Mouse (Mus musculus) liver, embryonic 11.5 days (tissue): ENCODE measurements around the gene 4933415A04Rik. TPM values are rescaled to one million over a fixed set of nuclear protein-coding genes. Genes with fewer than 3 reads are reported as not detected.
A peak's percentile ranks its signal among the peaks of the same experiment; 100 is the strongest.

ENCODE experiments used
- ATAC-seq: fragments of 200-750 bp; cut with Nextera tagmentation; replicated peaks from 2 replicates; pipeline ENCODE4 v1.8.0; 2017; ENCODE audit warnings: moderate number of reproducible peaks, mild to moderate bottlenecking, moderate TSS enrichment, moderate library complexity; ENCODE audit not compliant: low FRiP score
- DNase-seq: peaks from one replicate; pipeline ENCODE4 v3.0.0-alpha.2; 2017; ENCODE audit warnings: low spot score
- H3K27ac ChIP-seq: fragments of 300-500 bp; sonication (generic); 2 replicates; pipeline ENCODE4 v1.5.1; 2014; ENCODE audit warnings: mild to moderate bottlenecking, low read depth, low read length, control low read depth
- H3K27me3 ChIP-seq: fragments of 300-500 bp; sonication (generic); replicated peaks from 2 replicates; pipeline ENCODE4 v1.6.1; 2014; ENCODE audit warnings: low read length, mixed read lengths; ENCODE audit not compliant: control insufficient read depth, insufficient read depth
- H3K36me3 ChIP-seq: fragments of 300-500 bp; sonication (generic); 2 replicates; pipeline ENCODE4 v1.6.1; 2014; ENCODE audit warnings: mild to moderate bottlenecking, low read length, moderate library complexity, mixed read lengths; ENCODE audit not compliant: control insufficient read depth, insufficient read depth
- H3K4me1 ChIP-seq: fragments of 300-500 bp; sonication (generic); replicated peaks from 2 replicates; pipeline ENCODE4 v1.6.1; 2014; ENCODE audit warnings: low read length, mixed read lengths; ENCODE audit not compliant: control insufficient read depth, insufficient read depth
- H3K4me2 ChIP-seq: fragments of 300-500 bp; sonication (generic); 2 replicates; pipeline ENCODE4 v1.6.1; 2014; ENCODE audit warnings: mild to moderate bottlenecking, control low read depth, moderate library complexity
- H3K4me3 ChIP-seq: fragments of 300-500 bp; sonication (generic); 2 replicates; pipeline ENCODE4 v1.5.1; 2014; ENCODE audit warnings: low read depth, low read length, control low read depth
- H3K9ac ChIP-seq: fragments of 300-500 bp; sonication (generic); 2 replicates; pipeline ENCODE4 v1.6.1; 2014; ENCODE audit warnings: low read depth, low read length, control low read depth
- H3K9me3 ChIP-seq: fragments of 300-500 bp; sonication (generic); 2 replicates; pipeline ENCODE4 v1.6.1; 2016; ENCODE audit warnings: low read length, inconsistent platforms, mixed read lengths; ENCODE audit not compliant: control insufficient read depth
- WGBS: fragments of 180-500 bp; shearing (Covaris S2); extraction: QIAGEN DNeasy Blood & Tissue Kit; methylation state at CpG from one replicate; pipeline ENCODE4 v1.1.7; 2014; 5-methylcytosine and 5-hydroxymethylcytosine counted together
- polyA plus RNA-seq: library from polyadenylated mRNA; unstranded; fragments of >200 nt; fragmentation: Nextera tagmentation; extraction: Ambion mirVana; gene quantifications from 2 replicates; pipeline ENCODE4 v1.2.1, GENCODE M21; 2014

4933415A04Rik gene
- polyA plus RNA-seq: 2.1 and 2.7 TPM in 2 replicates

DNA sequence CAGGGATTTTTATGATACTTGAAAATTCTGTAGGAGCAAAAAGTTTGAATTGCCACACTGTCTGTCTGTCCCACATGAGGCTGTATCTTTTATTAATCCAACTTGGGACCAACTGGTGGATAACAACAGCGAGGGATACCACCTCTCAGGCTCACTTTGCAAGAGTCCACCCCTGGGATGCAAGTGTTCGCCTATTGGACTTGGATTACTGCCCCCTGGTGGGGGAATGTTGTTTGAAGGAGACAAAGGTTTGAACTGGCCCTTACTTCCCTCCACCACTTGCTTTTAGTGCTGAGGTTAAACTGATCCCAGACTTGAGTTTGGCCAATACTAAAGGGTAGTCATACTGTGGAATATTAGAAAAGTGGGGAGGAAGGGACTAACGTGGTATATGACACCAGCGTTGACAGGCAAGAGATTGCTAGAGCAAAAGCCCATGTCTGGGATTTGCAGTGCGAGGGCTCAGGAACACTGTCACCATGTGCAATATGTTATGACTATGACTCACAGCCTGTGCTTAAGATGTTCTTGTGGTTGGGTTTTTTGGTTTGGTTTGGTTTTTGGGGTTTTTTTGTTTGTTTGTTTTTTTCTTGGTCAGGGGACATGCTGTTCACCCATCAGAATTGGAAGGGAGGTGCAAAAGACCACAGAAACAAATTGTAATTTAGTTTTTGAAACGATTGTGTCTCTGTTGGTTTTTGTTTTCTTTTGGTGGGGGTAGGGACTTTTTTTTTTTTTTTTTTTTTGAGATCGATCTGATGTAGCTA is at the start of gene 4933415A04Rik:
4933415A04Rik (plus strand) TSS at position 717 of the 767 bp plus-strand sequence.
- ATAC-seq: no peak
- Histone ChIP-seq H3K36me3 (peaks cover 8% of the 10 kb centered on the region), H3K27ac (no peak within 1 kb of the TSS), H3K27me3 (no peaks in the 10 kb centered on the region), H3K9ac (no peak within 1 kb of the TSS), H3K4me3 (no peak within 1 kb of the TSS), H3K4me2 (no peak within 1 kb of the TSS), H3K4me1 (no peaks in the 10 kb centered on the region), H3K9me3 (no peaks in the 10 kb centered on the region)
- WGBS: 64% methylated on average over 7 of the region's 7 CpGs
- peak; percentile 62 for DNase-seq

DNA sequence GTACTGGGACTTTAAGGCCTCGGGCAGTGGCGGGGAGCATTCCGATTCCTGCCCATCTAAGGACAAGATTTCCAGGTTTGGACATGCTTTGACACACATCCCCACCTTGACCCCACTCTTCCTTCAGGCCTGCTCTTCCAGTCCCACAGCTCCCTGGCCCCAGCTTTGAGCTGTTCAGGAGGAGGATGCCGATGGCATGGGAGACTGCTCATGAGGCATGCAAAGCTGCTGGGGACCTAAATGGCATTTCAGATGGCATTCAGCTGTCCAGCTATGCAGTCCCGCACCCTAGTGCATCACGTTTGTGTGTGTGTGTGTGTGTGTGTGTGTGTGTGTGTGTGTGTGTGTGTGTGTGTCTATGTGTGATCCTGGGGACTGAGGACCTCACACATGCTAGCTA is 49.8 kb upstream of the 4933415A04Rik start:
- Histone ChIP-seq H3K36me3 (peaks cover 4% of the 10 kb centered on the region; the same call in 1 of the 2 replicates), H3K9ac (no peak overlapping the region), H3K9me3 (no peaks in the 10 kb centered on the region), H3K27ac (no peak overlapping the region), H3K4me1 (peaks cover 6% of the 10 kb centered on the region), H3K4me2 (no peak overlapping the region), H3K4me3 (no peak overlapping the region), H3K27me3 (no peaks in the 10 kb centered on the region)
- ATAC-seq (no peak), DNase-seq (no peak)
- WGBS: 78% methylated on average over 6 of the region's 6 CpGs

DNA sequence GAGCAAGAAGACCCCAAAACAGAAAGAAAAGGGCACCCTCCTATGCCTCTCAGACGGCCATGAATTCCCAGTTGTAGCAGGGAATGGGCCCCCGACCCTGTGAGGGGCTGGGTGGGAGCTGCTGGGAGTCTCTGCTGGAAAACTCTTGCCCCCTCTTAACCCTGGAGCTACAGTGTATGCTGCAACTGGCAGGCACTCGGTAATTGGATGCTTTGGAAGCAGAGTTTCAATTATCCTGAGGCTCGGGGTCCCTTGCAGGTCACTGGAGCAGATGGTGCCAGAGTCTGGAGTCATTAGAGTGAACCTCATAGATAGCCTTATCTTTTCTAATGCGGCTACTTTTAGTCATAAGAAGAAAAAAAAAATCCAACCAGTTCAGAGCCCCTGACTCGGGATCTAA is 47.0 kb upstream of the 4933415A04Rik start:
- no peaks in the 10 kb centered on the region for H3K9me3 ChIP-seq
- 39% methylated on average over 6 of the region's 6 CpGs for WGBS
- H3K36me3 ChIP-seq: no peaks in the 10 kb centered on the region; the same call in 1 of the 2 replicates
- DNase-seq (no peak), ATAC-seq (no peak; the same call in 1 of the 2 replicates)
- no peak overlapping the region for H3K4me3 ChIP-seq
- H3K27ac ChIP-seq: no peak overlapping the region
- no peak overlapping the region for H3K4me2 ChIP-seq
- no peaks in the 10 kb centered on the region for H3K27me3 ChIP-seq
- H3K4me1 ChIP-seq: peaks cover 22% of the 10 kb centered on the region
- no peak overlapping the region for H3K9ac ChIP-seq

DNA sequence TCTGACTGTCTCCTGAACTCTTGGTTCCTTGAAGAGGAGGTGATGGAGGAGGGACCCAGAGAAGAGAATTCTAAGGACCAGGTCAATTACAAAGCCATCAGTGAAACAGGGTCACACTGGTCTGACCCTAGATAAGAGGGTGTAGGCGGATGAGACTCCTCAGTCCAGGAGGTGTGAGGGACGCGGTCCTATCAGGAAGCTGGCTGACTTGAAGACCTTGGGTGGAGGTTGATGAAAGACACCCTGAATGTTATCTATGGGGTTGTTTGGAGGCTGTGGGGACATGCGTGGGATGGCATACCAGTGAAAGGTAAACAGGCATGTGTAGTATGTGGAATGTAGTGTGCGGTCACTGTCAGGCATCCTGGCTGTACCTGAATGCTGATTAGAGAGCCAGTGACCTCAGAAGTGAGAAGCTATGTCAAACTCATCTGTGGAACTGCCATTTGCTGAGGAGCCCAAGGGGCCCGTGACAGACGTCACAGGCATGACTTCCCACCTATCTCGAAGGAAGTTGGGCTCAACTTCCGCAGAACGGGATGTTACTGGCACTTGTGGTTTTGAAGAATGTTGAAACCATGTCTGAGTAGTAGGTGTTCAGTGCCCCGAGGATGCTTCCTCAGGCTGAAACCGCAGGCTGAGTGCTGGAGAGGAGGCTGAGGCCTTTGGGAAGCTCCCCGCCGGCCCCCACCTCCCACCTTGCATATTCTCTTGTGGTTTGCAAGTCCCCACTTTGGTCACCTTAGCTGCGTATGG is 43.0 kb upstream of the 4933415A04Rik start:
- Histone ChIP-seq H3K4me1 (peaks cover 35% of the 10 kb centered on the region), H3K36me3 (no peaks in the 10 kb centered on the region; the same call in 1 of the 2 replicates), H3K4me2 (no peak overlapping the region), H3K27me3 (no peaks in the 10 kb centered on the region), H3K27ac (no peak overlapping the region), H3K9ac (no peak overlapping the region), H3K9me3 (no peaks in the 10 kb centered on the region), H3K4me3 (no peak overlapping the region)
- 37% methylated on average over 15 of the region's 15 CpGs for whole genome bisulfite sequencing
- no peak for DNase-seq
- no peak for ATAC-seq

DNA sequence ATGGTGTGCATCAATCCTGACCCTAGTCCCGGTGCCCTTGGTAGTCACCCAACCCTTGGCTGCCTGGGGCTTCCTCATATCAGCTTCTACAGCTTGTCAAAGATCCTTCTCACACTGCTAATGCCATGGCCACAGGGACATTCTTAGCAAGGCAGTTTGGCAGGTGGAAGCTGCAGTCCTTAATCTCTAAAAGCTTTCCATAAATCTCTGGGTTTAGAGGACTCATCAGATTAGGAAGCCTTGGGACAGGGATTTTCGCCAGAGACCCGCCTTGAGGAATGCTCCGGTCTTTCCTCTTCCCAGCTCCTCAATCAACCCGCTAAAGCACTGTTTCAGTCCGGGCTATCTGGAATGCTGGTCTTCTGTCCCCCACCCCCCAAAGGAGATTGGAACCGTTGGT is 42.0 kb upstream of the 4933415A04Rik start:
- H3K4me1 ChIP-seq: peaks cover 44% of the 10 kb centered on the region
- H3K4me2 ChIP-seq: no peak overlapping the region
- no peaks in the 10 kb centered on the region for H3K27me3 ChIP-seq
- no peaks in the 10 kb centered on the region for H3K9me3 ChIP-seq
- H3K9ac ChIP-seq: no peak overlapping the region
- no peaks in the 10 kb centered on the region; the same call in 1 of the 2 replicates for H3K36me3 ChIP-seq
- DNase-seq: no peak
- no peak for ATAC-seq
- no peak overlapping the region for H3K27ac ChIP-seq
- WGBS: 67% methylated on average over 7 of the region's 7 CpGs
- no peak overlapping the region for H3K4me3 ChIP-seq

DNA sequence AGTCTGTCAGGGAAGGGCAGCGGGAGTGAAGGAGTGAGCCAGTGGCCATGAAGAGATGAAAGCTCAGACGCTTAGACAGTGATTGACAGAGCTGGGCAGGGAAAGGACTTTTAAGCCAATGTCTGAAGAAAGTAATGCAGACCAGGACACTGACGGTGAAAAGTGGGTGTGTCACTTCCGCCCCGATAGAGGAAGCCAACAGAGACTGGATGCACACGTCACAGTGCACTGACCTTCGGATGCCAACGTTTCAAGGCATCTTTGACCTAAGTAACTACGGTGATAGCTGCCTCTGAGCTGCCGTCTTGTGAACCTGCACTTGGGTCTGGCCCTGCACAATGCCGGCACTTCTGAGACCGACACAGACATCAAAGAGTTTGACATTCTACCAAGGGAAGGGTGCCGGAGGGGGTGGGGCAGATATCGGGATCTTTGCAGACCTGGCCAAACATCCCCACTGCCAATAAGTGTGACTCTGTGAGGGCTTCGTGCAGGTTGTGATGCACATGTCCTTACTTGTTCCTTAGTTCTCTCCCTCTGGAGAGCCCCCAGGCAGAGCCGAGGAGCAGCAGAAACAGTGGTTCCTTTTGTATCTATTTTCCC is 40.9 kb upstream of the 4933415A04Rik start:
- DNase-seq (no peak), ATAC-seq (no peak)
- no peak overlapping the region for H3K4me2 ChIP-seq
- H3K4me1 ChIP-seq: peaks cover 45% of the 10 kb centered on the region
- WGBS: 54% methylated on average over 16 of the region's 16 CpGs
- no peak overlapping the region for H3K9ac ChIP-seq
- H3K4me3 ChIP-seq: no peak overlapping the region
- no peaks in the 10 kb centered on the region for H3K27me3 ChIP-seq
- no peaks in the 10 kb centered on the region for H3K9me3 ChIP-seq
- no peak overlapping the region for H3K27ac ChIP-seq
- no peaks in the 10 kb centered on the region for H3K36me3 ChIP-seq

DNA sequence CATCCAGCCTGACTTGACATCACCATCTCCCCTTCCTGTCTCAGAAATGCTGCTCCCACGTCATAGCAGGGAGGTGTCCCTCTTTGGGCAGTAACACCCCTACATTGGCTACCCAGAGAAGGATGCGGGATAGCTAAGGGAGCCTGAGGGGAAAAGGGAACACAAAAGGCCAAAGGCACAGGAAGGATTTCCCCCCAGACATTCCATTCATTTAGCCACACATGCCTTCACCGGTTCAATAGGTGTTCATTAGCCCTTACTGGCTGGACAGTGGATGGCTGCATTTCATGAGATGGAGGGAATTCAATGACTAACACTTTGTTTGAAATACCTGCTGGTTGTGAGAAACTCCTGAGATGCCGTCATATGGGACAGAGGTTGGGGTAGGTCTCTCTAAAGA is 40.2 kb upstream of the 4933415A04Rik start:
- H3K4me1 ChIP-seq: peaks cover 45% of the 10 kb centered on the region
- no peak overlapping the region for H3K9ac ChIP-seq

DNA sequence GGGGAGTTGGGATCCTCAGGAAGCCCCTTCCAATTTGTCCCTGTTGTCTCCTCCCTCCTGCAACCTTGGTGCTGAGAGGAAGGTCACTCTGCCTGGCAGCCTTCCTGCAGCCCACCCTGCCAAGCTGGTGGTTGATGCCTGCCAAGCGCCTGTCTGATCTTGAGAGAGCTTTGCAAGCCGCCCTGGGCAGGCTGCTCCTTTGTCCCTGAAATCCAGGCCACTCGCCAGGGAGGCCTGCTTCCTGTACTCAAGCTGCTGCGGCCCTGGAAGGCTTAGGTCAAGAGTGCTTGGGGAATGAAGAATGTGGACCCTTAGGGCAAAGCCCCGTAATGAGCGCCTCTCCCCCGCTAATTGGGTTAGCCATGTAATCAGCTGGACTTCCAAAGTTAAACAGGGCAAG is 38.7 kb upstream of the 4933415A04Rik start:
- H3K9me3 ChIP-seq: no peaks in the 10 kb centered on the region
- 42% methylated on average over 7 of the region's 7 CpGs for WGBS
- no peak overlapping the region for H3K4me2 ChIP-seq
- H3K27ac ChIP-seq: peak overlapping the region; percentile 65
- no peak for ATAC-seq
- H3K9ac ChIP-seq: 0 out of 2 replicates have a peak overlapping the region, but pooled peaks have one; percentile 12
- DNase-seq: no peak
- H3K4me3 ChIP-seq: no peak overlapping the region
- H3K27me3 ChIP-seq: no peaks in the 10 kb centered on the region
- H3K36me3 ChIP-seq: no peaks in the 10 kb centered on the region
- peaks cover 38% of the 10 kb centered on the region for H3K4me1 ChIP-seq

More for the DNA sequence above, 40.2 kb upstream of the 4933415A04Rik start:
- no peak overlapping the region for H3K4me3 ChIP-seq
- H3K27ac ChIP-seq: no peak overlapping the region
- no peaks in the 10 kb centered on the region for H3K27me3 ChIP-seq
- DNase-seq (no peak), ATAC-seq (no peak)
- no peak overlapping the region for H3K4me2 ChIP-seq
- no peaks in the 10 kb centered on the region for H3K9me3 ChIP-seq
- no peaks in the 10 kb centered on the region for H3K36me3 ChIP-seq
- WGBS: 82% methylated on average over 4 of the region's 4 CpGs
